Mouse (Mus musculus): Measurements from ENCODE around the gene Atp2b1.

DNA sequence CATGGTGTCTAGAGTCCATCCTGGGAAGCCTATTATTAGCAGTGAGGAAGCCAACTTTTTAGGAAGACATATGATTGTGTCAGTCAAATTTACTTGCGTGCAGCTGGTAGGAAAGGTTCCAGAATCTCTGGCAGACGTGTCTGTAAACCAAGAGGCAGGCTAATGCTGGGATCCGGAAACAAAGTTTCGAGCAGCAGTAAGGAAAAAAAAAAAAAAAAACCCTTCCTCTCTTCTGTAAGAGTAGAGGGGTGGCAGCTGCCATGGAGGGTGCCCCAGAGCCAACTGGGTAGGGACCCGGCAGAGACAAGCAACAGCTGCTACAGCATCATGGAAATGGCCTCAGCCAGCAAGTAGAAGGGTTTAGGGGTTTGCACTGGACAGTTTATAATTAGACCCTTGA is 31.6 kb upstream of the Atp2b1 start:
- TF ChIP-seq POLR2A (IDR thresholded peaks at IDR 0.05; ENCODE audit: borderline replicate concordance, insufficient read depth, low read length) (no peak), CTCF (IDR thresholded peaks at IDR 0.05; ENCODE audit: borderline replicate concordance, insufficient read depth, low read depth, low read length) (no peak)

Data from cerebellum, adult 2 months (tissue).